Mouse (Mus musculus) G1E (cell line): Measurements from ENCODE around the gene Erg. TPM values are rescaled to one million over a fixed set of nuclear protein-coding genes. Genes with fewer than 3 reads are reported as not detected.

Experiments
- ATAC-seq: 2 replicates; pipeline ENCODE4 v1.8.0; 2016; ENCODE audit warnings: mild to moderate bottlenecking; ENCODE audit not compliant: insufficient number of reproducible peaks, poor library complexity, low FRiP score, severe bottlenecking; ENCODE audit errors: extremely low read depth
- DNase-seq: peaks from one replicate; pipeline ENCODE4 v3.0.0; 2012; ENCODE audit warnings: low spot score
- H3K27me3 ChIP-seq: 2 replicates; pipeline ENCODE4 v1.6.1; 2012; ENCODE audit warnings: mild to moderate bottlenecking, low read length, inconsistent platforms; ENCODE audit not compliant: insufficient read depth
- H3K36me3 ChIP-seq: replicated peaks from 2 replicates; pipeline ENCODE3; 2012; ENCODE audit warnings: mild to moderate bottlenecking, inconsistent platforms
- H3K4me1 ChIP-seq: 2 replicates; pipeline ENCODE4 v1.6.1; 2012; ENCODE audit warnings: low read depth, low read length, inconsistent platforms, mixed read lengths; ENCODE audit not compliant: insufficient read depth
- H3K4me3 ChIP-seq: 2 replicates; pipeline ENCODE4 v1.5.1; 2012; ENCODE audit warnings: low read depth, mild to moderate bottlenecking, inconsistent platforms, low read length, moderate library complexity, mixed read lengths
- H3K9me3 ChIP-seq: replicated peaks from 2 replicates; pipeline ENCODE4 v1.6.1; 2012; ENCODE audit warnings: inconsistent platforms
- CTCF ChIP-seq: IDR thresholded peaks from 2 replicates; pipeline ENCODE4 v1.5.1; 2012; ENCODE audit warnings: low read depth, low read length, inconsistent platforms, mixed read lengths
- GATA1 ChIP-seq: IDR thresholded peaks from 2 replicates; pipeline ENCODE4 v1.6.1; 2012; ENCODE audit warnings: borderline replicate concordance, low read length, inconsistent platforms, mixed read lengths
- GATA2 ChIP-seq: IDR thresholded peaks from 2 replicates; pipeline ENCODE4 v1.6.1; 2012; ENCODE audit warnings: low read depth, low read length, inconsistent platforms, borderline replicate concordance
- POLR2AphosphoS5 ChIP-seq: IDR thresholded peaks from 2 replicates; pipeline ENCODE4 v1.6.1; 2012; ENCODE audit warnings: low read depth, low read length, inconsistent platforms; ENCODE audit not compliant: insufficient replicate concordance
- TAL1 ChIP-seq: conservative IDR thresholded peaks from 2 replicates; pipeline ENCODE4 v1.6.1; 2012; ENCODE audit warnings: low read depth, low read length, inconsistent platforms, mixed read lengths
- polyA plus RNA-seq: library from polyadenylated mRNA; stranded (reverse); fragments of >175 nt; gene quantifications from 2 replicates; pipeline ENCODE4 v1.2.3, GENCODE M21; 2012
- total RNA-seq, 2 experiments: library from RNA; stranded (forward) in 1 of 2; stranded (reverse) in 1 of 2; fragments of 200-1000 nt in 1 of 2; fragments of >200 nt in 1 of 2; fragmentation: Nextera tagmentation in 1 of 2; gene quantifications; 2 replicates each; pipeline ENCODE4 v1.2.3; 2014 to 2017

The Erg gene
- total and polyA plus RNA-seq, 3 experiments: 2.0 to 17.7 (median 7.4) TPM

DNA sequence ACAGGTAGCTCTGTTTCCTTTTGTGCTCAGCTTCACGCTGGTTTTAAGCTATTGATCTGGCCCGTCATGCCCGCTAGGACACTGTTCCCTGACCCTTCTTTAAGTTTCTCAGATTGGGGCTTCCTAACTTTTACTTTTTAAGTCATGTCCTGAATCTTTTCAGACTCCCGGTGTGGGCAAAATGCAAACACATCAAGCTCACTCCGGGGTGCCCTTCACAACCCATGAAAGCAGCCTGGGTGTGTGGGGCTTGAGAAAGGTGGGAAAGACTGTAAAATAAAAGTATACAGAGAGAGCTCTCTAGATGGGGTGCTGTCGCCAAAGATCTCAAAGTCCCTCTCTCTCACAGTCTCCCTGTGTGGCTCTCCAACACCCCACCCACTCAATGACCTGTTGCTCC is 31.3 kb upstream of the Erg start:
- no peak for ATAC-seq

GRCm38 (mm10) chr16:95615579-95615978 is 29.2 kb upstream of the Erg start:
- no peak for TF ChIP-seq GATA1
- no peak for TF ChIP-seq POLR2AphosphoS5
- peak; percentile 89 for TF ChIP-seq CTCF
- H3K9me3 ChIP-seq: no peaks in the 10 kb centered on the region; the same call in 1 of the 2 replicates
- H3K4me1 ChIP-seq: peaks cover 2% of the 10 kb centered on the region; the same call in 1 of the 2 replicates
- no peak overlapping the region for H3K4me3 ChIP-seq
- peaks cover 28% of the 10 kb centered on the region for H3K27me3 ChIP-seq
- DNase-seq (no peak), ATAC-seq (no peak)
- H3K36me3 ChIP-seq: no peaks in the 10 kb centered on the region

More for the DNA sequence above, 31.3 kb upstream of the Erg start:
- TF ChIP-seq CTCF: no peak
- TF ChIP-seq TAL1: no peak
- TF ChIP-seq GATA1: no peak
- TF ChIP-seq POLR2AphosphoS5: no peak
- Histone ChIP-seq H3K27me3 (peaks cover 37% of the 10 kb centered on the region), H3K4me3 (no peak overlapping the region), H3K4me1 (peaks cover 2% of the 10 kb centered on the region; the same call in 1 of the 2 replicates), H3K36me3 (no peaks in the 10 kb centered on the region), H3K9me3 (no peaks in the 10 kb centered on the region; the same call in 1 of the 2 replicates)
- DNase-seq: no peak

DNA sequence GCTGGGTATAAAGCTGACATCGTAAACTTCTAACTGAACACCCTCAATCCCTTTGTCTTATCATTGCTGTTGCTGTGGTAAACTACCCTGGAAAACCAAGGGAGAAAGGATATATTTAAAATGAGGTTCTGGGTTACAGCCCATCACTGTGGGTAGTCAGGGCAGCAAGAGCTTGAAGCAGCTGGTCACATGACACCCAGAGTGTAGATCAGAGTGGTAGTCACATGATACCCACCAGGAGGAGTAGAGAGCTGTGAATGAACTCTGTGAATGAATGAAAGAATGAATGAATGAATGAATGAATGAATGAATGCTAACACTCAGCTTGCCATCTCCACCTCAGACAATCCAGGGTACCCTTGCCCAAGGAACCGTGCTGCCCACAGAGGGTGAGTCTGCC is 28.1 kb upstream of the Erg start:
- Histone ChIP-seq H3K36me3 (no peaks in the 10 kb centered on the region), H3K27me3 (peaks cover 25% of the 10 kb centered on the region), H3K9me3 (no peaks in the 10 kb centered on the region; the same call in 1 of the 2 replicates), H3K4me3 (no peak overlapping the region), H3K4me1 (peaks cover 2% of the 10 kb centered on the region; the same call in 1 of the 2 replicates)
- no peak for TF ChIP-seq GATA1
- TF ChIP-seq POLR2AphosphoS5: no peak
- TF ChIP-seq CTCF: no peak
- TF ChIP-seq TAL1: no peak
- no peak for TF ChIP-seq GATA2
- DNase-seq: no peak
- no peak for ATAC-seq

DNA sequence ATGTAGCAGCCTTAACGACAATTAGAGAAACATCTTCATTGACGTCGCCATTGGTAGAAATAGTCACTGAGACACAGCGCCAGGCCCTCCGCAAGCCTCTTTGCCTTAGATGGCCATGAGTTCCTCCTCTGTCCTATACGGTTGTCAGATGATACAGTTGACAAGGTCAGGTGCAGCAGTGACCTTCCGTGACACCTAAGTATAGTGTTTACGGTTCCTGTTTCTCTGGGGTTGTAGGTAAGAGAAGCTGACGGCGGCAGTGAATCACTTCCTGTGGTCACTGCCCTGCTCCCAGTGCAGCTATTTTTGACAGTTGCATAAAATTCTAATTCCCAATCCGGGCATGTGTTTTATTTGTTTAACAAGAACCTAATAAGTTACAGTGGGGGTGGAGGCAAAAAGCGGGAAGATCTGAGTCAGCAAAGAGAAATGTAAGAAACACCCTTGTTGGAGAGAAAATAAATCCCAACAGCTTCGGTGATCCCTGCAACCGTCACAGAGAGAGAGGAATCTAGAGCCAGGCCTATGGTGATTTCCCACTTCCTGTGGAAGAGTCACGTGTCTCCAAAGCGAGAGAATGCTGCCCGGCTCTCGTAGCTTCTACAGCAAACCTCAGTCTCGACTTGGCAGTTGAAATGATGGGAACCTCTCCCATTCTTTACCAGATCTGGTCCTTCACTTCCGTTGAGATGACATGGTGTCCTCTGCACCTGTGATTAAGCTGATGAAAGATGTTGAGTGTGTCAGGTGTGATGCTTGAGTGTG is 25.8 kb upstream of the Erg start:
- no peaks in the 10 kb centered on the region; the same call in 1 of the 2 replicates for H3K9me3 ChIP-seq
- peaks cover 5% of the 10 kb centered on the region; the same call in 1 of the 2 replicates for H3K4me1 ChIP-seq
- TF ChIP-seq POLR2AphosphoS5 (no peak), CTCF (no peak), GATA1 (no peak), TAL1 (no peak), GATA2 (no peak)
- no peak overlapping the region for H3K4me3 ChIP-seq
- peaks cover 13% of the 10 kb centered on the region for H3K27me3 ChIP-seq
- no peaks in the 10 kb centered on the region for H3K36me3 ChIP-seq
- ATAC-seq (no peak), DNase-seq (no peak)

DNA sequence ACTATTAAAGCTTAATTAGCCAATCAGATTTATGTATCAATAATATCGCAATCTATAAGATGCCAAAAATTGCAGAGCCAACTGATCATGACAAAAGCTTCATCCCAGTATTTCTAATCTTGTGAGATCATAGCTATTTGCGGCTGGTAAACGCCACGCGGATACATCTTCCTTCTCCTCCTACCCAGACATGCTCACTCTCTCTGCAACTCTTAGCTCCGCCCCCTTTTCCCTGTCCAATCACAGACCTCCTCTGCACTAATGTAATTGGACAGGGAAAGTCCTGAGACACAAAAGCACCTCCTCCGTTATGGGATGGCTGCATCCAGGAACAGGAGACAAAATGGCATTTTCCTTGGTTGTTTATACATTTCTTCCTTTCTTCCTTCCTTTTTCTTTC is 22.2 kb upstream of the Erg start:
- Histone ChIP-seq H3K36me3 (no peaks in the 10 kb centered on the region), H3K4me1 (peaks cover 8% of the 10 kb centered on the region; the same call in 1 of the 2 replicates), H3K4me3 (no peak overlapping the region), H3K9me3 (no peaks in the 10 kb centered on the region; the same call in 1 of the 2 replicates), H3K27me3 (peaks cover 25% of the 10 kb centered on the region)
- TF ChIP-seq TAL1: no peak
- TF ChIP-seq POLR2AphosphoS5: no peak
- TF ChIP-seq GATA1: no peak
- TF ChIP-seq GATA2: no peak
- no peak for TF ChIP-seq CTCF
- no peak for ATAC-seq
- no peak for DNase-seq

- Histone ChIP-seq H3K4me1 (peaks cover 25% of the 10 kb centered on the region), H3K27me3 (peaks cover 15% of the 10 kb centered on the region), H3K4me3 (no peak overlapping the region), H3K36me3 (no peaks in the 10 kb centered on the region), H3K9me3 (no peaks in the 10 kb centered on the region)
- TF ChIP-seq CTCF (peak; percentile 66), GATA2 (no peak), GATA1 (no peak)
- ATAC-seq (no peak), DNase-seq (no peak)
These were observed 18.9 kb upstream of the Erg start for GRCm38 (mm10) chr16:95605304-95605703.

DNA sequence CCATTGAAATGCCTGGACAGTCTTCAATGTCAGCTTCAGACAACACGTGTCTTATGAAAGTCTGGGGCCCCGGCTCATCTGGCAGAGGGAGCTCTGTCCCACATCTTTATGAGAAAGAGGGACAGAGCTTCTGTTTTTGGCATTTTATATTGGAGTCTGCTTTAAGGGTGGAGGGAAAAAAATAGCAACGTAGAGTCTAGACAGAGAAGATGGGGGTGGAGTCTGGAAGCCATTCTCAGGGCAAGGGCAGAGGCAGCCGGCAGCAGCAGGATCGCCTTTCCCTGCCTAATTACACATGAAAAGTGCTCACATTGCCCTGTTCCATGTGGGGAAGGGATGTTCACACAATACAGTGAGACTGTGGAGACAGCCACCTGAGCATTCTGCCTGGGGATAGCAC is 16.1 kb upstream of the Erg start:
- Histone ChIP-seq H3K27me3 (peaks cover 15% of the 10 kb centered on the region), H3K4me1 (peaks cover 23% of the 10 kb centered on the region), H3K9me3 (no peaks in the 10 kb centered on the region), H3K36me3 (no peaks in the 10 kb centered on the region), H3K4me3 (no peak overlapping the region)
- no peak for DNase-seq
- no peak for ATAC-seq
- TF ChIP-seq GATA2 (no peak), CTCF (no peak), GATA1 (no peak), TAL1 (no peak), POLR2AphosphoS5 (no peak)
